Mouse (Mus musculus) limb, embryonic 15.5 days (tissue): ENCODE measurements at regions not wholly inside any gene's neighbourhood (a gene's known extent, or its start where the extent isn't known, plus 50 kb on each side); places are given as distances from the start of the nearest gene placed in this dataset.

ENCODE experiments used
- ATAC-seq: fragments of 200-750 bp; cut with Nextera tagmentation; 2 replicates; pipeline ENCODE4 v1.8.0; 2017; ENCODE audit warnings: low read depth, moderate TSS enrichment; ENCODE audit not compliant: insufficient number of reproducible peaks, low FRiP score, low TSS enrichment
- H3K27ac ChIP-seq: fragments of 300-500 bp; sonication (generic); 2 replicates; pipeline ENCODE4 v1.5.1; 2015; ENCODE audit warnings: moderate library complexity, mild to moderate bottlenecking, inconsistent platforms
- H3K27me3 ChIP-seq: fragments of 300-500 bp; sonication (generic); 2 replicates; pipeline ENCODE4 v1.6.1; 2015; ENCODE audit warnings: inconsistent platforms
- H3K36me3 ChIP-seq: fragments of 300-500 bp; sonication (generic); 2 replicates; pipeline ENCODE4 v1.6.1; 2015; ENCODE audit warnings: inconsistent platforms
- H3K4me1 ChIP-seq: fragments of 300-500 bp; sonication (generic); 2 replicates; pipeline ENCODE4 v1.6.1; 2015; ENCODE audit warnings: inconsistent platforms
- H3K4me2 ChIP-seq: fragments of 300-500 bp; sonication (generic); 2 replicates; pipeline ENCODE4 v1.6.1; 2015; ENCODE audit warnings: mild to moderate bottlenecking, inconsistent platforms
- H3K4me3 ChIP-seq: fragments of 300-500 bp; sonication (generic); 2 replicates; pipeline ENCODE4 v1.5.1; 2015; ENCODE audit warnings: mild to moderate bottlenecking, inconsistent platforms
- H3K9ac ChIP-seq: fragments of 300-500 bp; sonication (generic); 2 replicates; pipeline ENCODE4 v1.6.1; 2015; ENCODE audit warnings: inconsistent platforms
- H3K9me3 ChIP-seq: fragments of 300-500 bp; sonication (generic); 2 replicates; pipeline ENCODE4 v1.6.1; 2016; ENCODE audit warnings: inconsistent platforms
- WGBS: fragments of 180-500 bp; shearing (Covaris S2); methylation state at CpG from one replicate; pipeline ENCODE4 v1.1.7; 2015; 5-methylcytosine and 5-hydroxymethylcytosine counted together

- Histone ChIP-seq H3K36me3 (no peaks in the 10 kb centered on the region), H3K4me3 (no peak overlapping the region), H3K27ac (no peak overlapping the region), H3K4me2 (no peak overlapping the region), H3K4me1 (peaks cover 7% of the 10 kb centered on the region; the same call in 1 of the 2 replicates), H3K9ac (no peak overlapping the region), H3K9me3 (no peaks in the 10 kb centered on the region), H3K27me3 (no peaks in the 10 kb centered on the region)
- ATAC-seq: no peak
- WGBS: 55% methylated on average over 10 of the region's 10 CpGs
Observed at GRCm38 (mm10) chr17:68134373-68134772, 130.5 kb upstream of the Arhgap28 start.

DNA sequence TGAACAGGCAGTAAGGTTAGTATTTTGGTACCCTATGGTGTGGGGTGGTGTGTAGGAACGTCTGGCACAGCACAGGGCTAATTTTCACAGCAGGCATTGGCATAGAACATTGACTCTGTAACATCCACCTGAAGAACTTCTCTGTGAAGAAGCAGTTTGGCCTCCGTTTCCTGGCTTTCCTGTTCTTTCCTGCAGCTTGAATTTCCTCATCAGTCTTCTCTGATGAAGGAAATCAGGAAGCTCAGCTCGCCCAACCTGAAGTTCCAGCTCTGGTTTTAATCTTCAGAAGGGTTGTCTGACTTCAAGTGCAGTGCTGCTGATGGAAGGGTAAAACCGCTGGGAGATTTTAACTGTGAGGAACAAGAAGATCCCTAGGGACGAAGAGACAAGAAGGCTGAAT, 131.5 kb upstream of the Arhgap28 start:
- H3K4me2 ChIP-seq: no peak overlapping the region
- no peak for ATAC-seq
- H3K9me3 ChIP-seq: no peaks in the 10 kb centered on the region
- H3K36me3 ChIP-seq: no peaks in the 10 kb centered on the region
- 45% methylated on average over 5 of the region's 5 CpGs for WGBS
- H3K9ac ChIP-seq: no peak overlapping the region
- H3K4me3 ChIP-seq: no peak overlapping the region
- H3K27me3 ChIP-seq: no peaks in the 10 kb centered on the region
- H3K4me1 ChIP-seq: peaks cover 7% of the 10 kb centered on the region; the same call in 1 of the 2 replicates
- H3K27ac ChIP-seq: no peak overlapping the region

- Histone ChIP-seq H3K4me3 (no peak overlapping the region), H3K27me3 (no peaks in the 10 kb centered on the region), H3K27ac (no peak overlapping the region), H3K9me3 (no peaks in the 10 kb centered on the region), H3K9ac (no peak overlapping the region), H3K4me1 (no peaks in the 10 kb centered on the region), H3K36me3 (no peaks in the 10 kb centered on the region), H3K4me2 (no peak overlapping the region)
- ATAC-seq: no peak
- 84% methylated on average over 7 of the region's 7 CpGs for WGBS
Observed at GRCm38 (mm10) chr17:68143307-68143706, 130.3 kb upstream of the L3mbtl4 start.

GRCm38 (mm10) chr17:68149237-68149792, 124.3 kb upstream of the L3mbtl4 start:
- H3K36me3 ChIP-seq: no peaks in the 10 kb centered on the region
- no peak overlapping the region for H3K4me2 ChIP-seq
- no peaks in the 10 kb centered on the region for H3K9me3 ChIP-seq
- no peak for ATAC-seq
- no peak overlapping the region for H3K27ac ChIP-seq
- H3K27me3 ChIP-seq: no peaks in the 10 kb centered on the region
- no peak overlapping the region for H3K9ac ChIP-seq
- no peak overlapping the region for H3K4me3 ChIP-seq
- H3K4me1 ChIP-seq: no peaks in the 10 kb centered on the region
- whole genome bisulfite sequencing: 90% methylated on average over 10 of the region's 10 CpGs

DNA sequence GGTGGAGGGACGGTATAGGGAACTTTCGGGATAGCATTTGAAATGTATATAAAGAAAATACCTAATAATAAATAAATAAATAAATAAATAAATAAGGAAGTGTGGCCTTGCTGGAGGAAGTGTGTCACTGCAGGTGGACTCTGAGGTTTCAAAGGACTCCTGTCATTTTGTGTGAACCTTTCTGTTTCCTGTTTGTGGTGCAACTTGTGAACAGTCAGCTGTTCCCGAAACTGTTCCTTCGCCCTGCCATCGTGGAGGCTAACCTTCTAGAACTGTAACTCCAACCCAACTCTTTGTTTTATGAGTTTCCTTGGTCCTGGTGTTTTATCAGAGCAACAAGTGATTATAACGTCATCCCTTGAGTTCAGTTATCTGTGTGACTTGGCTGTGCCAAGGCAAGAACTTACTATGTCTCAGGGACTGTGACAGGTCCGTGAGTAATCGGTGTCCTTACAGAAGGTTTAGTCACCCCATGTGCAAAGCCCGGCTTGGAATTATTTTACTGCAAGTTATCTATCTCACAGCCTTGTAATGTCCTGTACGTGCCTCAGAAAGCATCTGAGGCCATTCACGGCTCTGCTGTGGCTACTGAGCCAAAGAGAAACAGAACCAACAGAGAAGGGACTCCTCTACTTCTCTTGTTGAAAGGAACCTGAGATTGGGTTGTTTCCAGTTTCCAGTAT, 121.0 kb upstream of the L3mbtl4 start:
- no peaks in the 10 kb centered on the region for H3K36me3 ChIP-seq
- H3K4me3 ChIP-seq: no peak overlapping the region
- no peak overlapping the region for H3K4me2 ChIP-seq
- WGBS: 91% methylated on average over 11 of the region's 11 CpGs
- H3K4me1 ChIP-seq: no peaks in the 10 kb centered on the region
- no peak overlapping the region for H3K9ac ChIP-seq
- H3K27ac ChIP-seq: no peak overlapping the region
- H3K27me3 ChIP-seq: no peaks in the 10 kb centered on the region
- no peak for ATAC-seq
- no peaks in the 10 kb centered on the region for H3K9me3 ChIP-seq

- H3K27me3 ChIP-seq: no peaks in the 10 kb centered on the region
- H3K9me3 ChIP-seq: no peaks in the 10 kb centered on the region
- no peak overlapping the region for H3K4me2 ChIP-seq
- WGBS: 82% methylated on average over 4 of the region's 4 CpGs
- H3K4me1 ChIP-seq: peaks cover 10% of the 10 kb centered on the region
- H3K36me3 ChIP-seq: no peaks in the 10 kb centered on the region
- no peak overlapping the region for H3K4me3 ChIP-seq
- no peak for ATAC-seq
- H3K27ac ChIP-seq: no peak overlapping the region
- no peak overlapping the region for H3K9ac ChIP-seq
Observed at GRCm38 (mm10) chr17:68154879-68155278, 118.7 kb upstream of the L3mbtl4 start.

- H3K4me2 ChIP-seq: no peak overlapping the region
- no peaks in the 10 kb centered on the region for H3K27me3 ChIP-seq
- H3K4me3 ChIP-seq: no peak overlapping the region
- WGBS: 53% methylated on average over 13 of the region's 13 CpGs
- H3K27ac ChIP-seq: peak overlapping the region; percentile 78
- no peaks in the 10 kb centered on the region for H3K36me3 ChIP-seq
- H3K4me1 ChIP-seq: peaks cover 10% of the 10 kb centered on the region
- peak; percentile 75 for ATAC-seq
- no peaks in the 10 kb centered on the region for H3K9me3 ChIP-seq
- no peak overlapping the region for H3K9ac ChIP-seq
Observed at GRCm38 (mm10) chr17:68158172-68158651, 115.4 kb upstream of the L3mbtl4 start.

DNA sequence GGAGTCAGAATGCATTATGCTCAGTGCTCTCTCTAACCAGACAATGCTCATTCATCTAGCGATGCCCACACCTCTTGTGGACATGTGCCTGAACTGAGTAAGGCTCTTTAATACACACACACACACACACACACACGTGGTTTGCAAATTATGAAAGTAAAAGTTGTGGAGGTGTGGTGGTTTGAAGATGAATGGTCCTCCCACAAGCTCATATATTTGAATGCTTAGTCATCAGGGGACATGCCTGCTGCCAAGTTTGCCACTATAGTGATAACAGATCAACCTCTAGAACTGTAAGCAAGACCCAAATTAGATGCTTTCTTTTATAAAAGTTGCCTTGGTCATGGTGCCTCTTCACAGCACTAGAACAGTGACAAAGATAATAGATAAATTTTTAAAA, 112.5 kb upstream of the L3mbtl4 start:
- no peak overlapping the region for H3K4me2 ChIP-seq
- H3K9ac ChIP-seq: no peak overlapping the region
- no peak overlapping the region for H3K27ac ChIP-seq
- peaks cover 32% of the 10 kb centered on the region for H3K4me1 ChIP-seq
- H3K9me3 ChIP-seq: no peaks in the 10 kb centered on the region
- no peak overlapping the region for H3K4me3 ChIP-seq
- no peaks in the 10 kb centered on the region for H3K27me3 ChIP-seq
- no peak for ATAC-seq
- 72% methylated on average over 2 of the region's 2 CpGs for WGBS
- H3K36me3 ChIP-seq: no peaks in the 10 kb centered on the region

GRCm38 (mm10) chr17:68163545-68163944, 110.1 kb upstream of the L3mbtl4 start:
- H3K27ac ChIP-seq: peak overlapping the region; percentile 65; the same call in 1 of the 2 replicates
- no peak for ATAC-seq
- no peak overlapping the region for H3K4me2 ChIP-seq
- no peak overlapping the region for H3K9ac ChIP-seq
- H3K4me3 ChIP-seq: no peak overlapping the region
- peaks cover 26% of the 10 kb centered on the region for H3K4me1 ChIP-seq
- no peaks in the 10 kb centered on the region for H3K36me3 ChIP-seq
- whole genome bisulfite sequencing: 40% methylated on average over 4 of the region's 4 CpGs
- no peaks in the 10 kb centered on the region for H3K9me3 ChIP-seq
- H3K27me3 ChIP-seq: no peaks in the 10 kb centered on the region

- no peak for ATAC-seq
- H3K27me3 ChIP-seq: no peaks in the 10 kb centered on the region
- no peaks in the 10 kb centered on the region for H3K9me3 ChIP-seq
- peaks cover 25% of the 10 kb centered on the region for H3K4me1 ChIP-seq
- H3K4me2 ChIP-seq: no peak overlapping the region
- WGBS: 73% methylated on average over 2 of the region's 2 CpGs
- peak overlapping the region; percentile 76 for H3K27ac ChIP-seq
- no peak overlapping the region for H3K4me3 ChIP-seq
- H3K36me3 ChIP-seq: no peaks in the 10 kb centered on the region
- no peak overlapping the region for H3K9ac ChIP-seq
Observed at GRCm38 (mm10) chr17:68164666-68165065, 108.9 kb upstream of the L3mbtl4 start.

GRCm38 (mm10) chr17:68165171-68165825, 108.3 kb upstream of the L3mbtl4 start:
- H3K4me3 ChIP-seq: no peak overlapping the region
- H3K9me3 ChIP-seq: no peaks in the 10 kb centered on the region
- WGBS: 35% methylated on average over 15 of the region's 15 CpGs
- peak overlapping the region; percentile 76 for H3K27ac ChIP-seq
- no peaks in the 10 kb centered on the region for H3K36me3 ChIP-seq
- peaks cover 25% of the 10 kb centered on the region for H3K4me1 ChIP-seq
- no peaks in the 10 kb centered on the region for H3K27me3 ChIP-seq
- no peak overlapping the region for H3K4me2 ChIP-seq
- no peak overlapping the region for H3K9ac ChIP-seq
- ATAC-seq: peak; percentile 72; the same call in 1 of the 2 replicates

DNA sequence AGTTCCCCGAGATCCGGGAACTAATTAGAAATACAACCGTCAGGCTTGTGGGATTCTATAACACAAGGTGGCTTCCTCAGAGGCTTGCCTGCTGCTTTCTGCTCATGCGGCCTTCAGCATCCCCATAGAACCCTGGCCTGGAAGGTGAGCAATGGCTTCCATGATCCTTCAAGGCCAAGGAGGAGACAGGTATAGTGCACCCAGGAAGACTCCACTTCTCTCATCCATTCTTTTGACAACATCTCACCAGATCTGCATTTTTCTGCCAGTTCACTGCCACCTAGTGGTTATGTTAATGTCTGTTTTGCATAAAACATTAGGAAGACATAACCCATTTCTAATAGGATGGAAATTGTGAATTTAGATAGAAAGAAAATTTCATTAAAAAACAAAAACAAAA, 107.2 kb upstream of the L3mbtl4 start:
- no peak overlapping the region for H3K4me2 ChIP-seq
- no peaks in the 10 kb centered on the region for H3K9me3 ChIP-seq
- peaks cover 25% of the 10 kb centered on the region for H3K4me1 ChIP-seq
- WGBS: 61% methylated on average over 4 of the region's 4 CpGs
- H3K9ac ChIP-seq: no peak overlapping the region
- ATAC-seq: no peak
- no peaks in the 10 kb centered on the region for H3K36me3 ChIP-seq
- no peaks in the 10 kb centered on the region for H3K27me3 ChIP-seq
- H3K4me3 ChIP-seq: no peak overlapping the region
- H3K27ac ChIP-seq: no peak overlapping the region
